Mouse (Mus musculus) heart, embryonic 15.5 days (tissue): ENCODE measurements around the gene Gnb3. TPM values are rescaled to one million over a fixed set of nuclear protein-coding genes. Genes with fewer than 3 reads are reported as not detected.
"Not testable (repeated sequence)": the region's sequence is repeated elsewhere in the genome, so short reads cannot be mapped to it uniquely, and the experiment has no call there.

Experiments
- ATAC-seq: fragments of 200-750 bp; cut with Nextera tagmentation; replicated peaks from 2 replicates; pipeline ENCODE4 v1.8.0; 2017; ENCODE audit warnings: low read depth, moderate TSS enrichment; ENCODE audit not compliant: insufficient number of reproducible peaks, insufficient read depth, low FRiP score
- H3K27ac ChIP-seq: fragments of 300-500 bp; sonication (generic); 2 replicates; pipeline ENCODE4 v1.5.1; 2015; ENCODE audit warnings: mild to moderate bottlenecking, inconsistent platforms
- H3K27me3 ChIP-seq: fragments of 300-500 bp; sonication (generic); 2 replicates; pipeline ENCODE4 v1.6.1; 2015; ENCODE audit warnings: inconsistent platforms
- H3K36me3 ChIP-seq: fragments of 300-500 bp; sonication (generic); 2 replicates; pipeline ENCODE4 v1.6.1; 2015; ENCODE audit warnings: mild to moderate bottlenecking, inconsistent platforms
- H3K4me1 ChIP-seq: fragments of 300-500 bp; sonication (generic); replicated peaks from 2 replicates; pipeline ENCODE4 v1.6.1; 2015; ENCODE audit warnings: inconsistent platforms
- H3K4me2 ChIP-seq: fragments of 300-500 bp; sonication (generic); 2 replicates; pipeline ENCODE4 v1.6.1; 2015; ENCODE audit warnings: inconsistent platforms, mild to moderate bottlenecking, moderate library complexity
- H3K4me3 ChIP-seq: fragments of 300-500 bp; sonication (generic); 2 replicates; pipeline ENCODE4 v1.5.1; 2015; ENCODE audit warnings: mild to moderate bottlenecking, inconsistent platforms
- H3K9ac ChIP-seq: fragments of 300-500 bp; sonication (generic); 2 replicates; pipeline ENCODE4 v1.6.1; 2015; ENCODE audit warnings: mild to moderate bottlenecking, inconsistent platforms
- H3K9me3 ChIP-seq: fragments of 300-500 bp; sonication (generic); replicated peaks from 2 replicates; pipeline ENCODE4 v1.6.1; 2016; ENCODE audit warnings: inconsistent platforms
- WGBS: fragments of 180-500 bp; shearing (Covaris S2); methylation state at CpG from one replicate; pipeline ENCODE4 v1.1.7; 2015; ENCODE audit warnings: mixed read lengths; 5-methylcytosine and 5-hydroxymethylcytosine counted together
- polyA plus RNA-seq: library from polyadenylated mRNA; unstranded; fragments of >200 nt; fragmentation: Nextera tagmentation; extraction: Ambion mirVana; gene quantifications from 2 replicates; pipeline ENCODE4 v1.2.1, GENCODE M21; 2015

Gnb3 gene
- polyA plus RNA-seq, 1 experiment from 2014 or later: 5.2 TPM

GRCm38 (mm10) chr6:124856321-124856720 is 16.2 kb upstream of the Gnb3 start:
- Histone ChIP-seq H3K9me3 (no peaks in the 10 kb centered on the region), H3K4me3 (peak overlapping the region; percentile 81), H3K36me3 (peaks cover 8% of the 10 kb centered on the region; the same call in 1 of the 2 replicates), H3K4me2 (peak overlapping the region; percentile 98), H3K27me3 (peaks cover 27% of the 10 kb centered on the region), H3K4me1 (peaks cover 35% of the 10 kb centered on the region), H3K27ac (peak overlapping the region; percentile 35), H3K9ac (peak overlapping the region; percentile 84)
- peak; percentile 29; the same call in 1 of the 2 replicates for ATAC-seq
- 8% methylated on average over 13 of the region's 14 CpGs for WGBS

- Histone ChIP-seq H3K9me3 (no peaks in the 10 kb centered on the region), H3K4me1 (peaks cover 29% of the 10 kb centered on the region), H3K4me3 (no peak overlapping the region), H3K36me3 (peaks cover 8% of the 10 kb centered on the region; the same call in 1 of the 2 replicates), H3K27ac (no peak overlapping the region), H3K27me3 (peaks cover 21% of the 10 kb centered on the region), H3K9ac (no peak overlapping the region), H3K4me2 (no peak overlapping the region)
- no peak for ATAC-seq
- WGBS: 68% methylated on average over 12 of the region's 12 CpGs
These were observed 14.6 kb upstream of the Gnb3 start for GRCm38 (mm10) chr6:124854647-124855046.

GRCm38 (mm10) chr6:124850535-124850934 is 10.5 kb upstream of the Gnb3 start:
- H3K27ac ChIP-seq: no peak overlapping the region
- H3K36me3 ChIP-seq: peaks cover 12% of the 10 kb centered on the region; the same call in 1 of the 2 replicates
- H3K4me2 ChIP-seq: no peak overlapping the region
- ATAC-seq: no peak
- H3K27me3 ChIP-seq: no peaks in the 10 kb centered on the region; the same call in 1 of the 2 replicates
- H3K9me3 ChIP-seq: no peaks in the 10 kb centered on the region
- peaks cover 15% of the 10 kb centered on the region for H3K4me1 ChIP-seq
- no peak overlapping the region for H3K4me3 ChIP-seq
- 54% methylated on average over 8 of the region's 8 CpGs for WGBS
- H3K9ac ChIP-seq: no peak overlapping the region

DNA sequence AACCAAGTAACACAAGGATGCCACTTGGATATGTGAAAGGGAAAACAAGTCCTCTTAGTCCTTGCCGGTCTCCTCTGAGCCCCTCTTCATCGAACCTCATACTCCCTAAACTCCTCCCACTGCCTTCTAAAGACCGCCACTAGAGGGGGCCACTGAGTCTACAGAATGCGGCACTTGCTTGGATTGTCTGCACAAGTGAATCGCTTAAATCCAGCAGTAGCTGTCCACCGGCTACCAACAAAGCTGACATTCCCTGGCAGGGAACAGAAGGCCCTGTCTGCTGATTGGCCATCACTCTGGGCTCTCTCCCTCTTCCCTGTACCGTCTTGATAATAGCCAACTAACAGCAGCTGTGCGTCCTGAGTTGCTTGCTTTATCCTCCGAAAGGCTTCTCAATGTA is 7.2 kb upstream of the Gnb3 start:
- H3K4me3 ChIP-seq: no peak overlapping the region
- ATAC-seq: peak; percentile 73
- H3K27ac ChIP-seq: no peak overlapping the region
- no peak overlapping the region for H3K9ac ChIP-seq
- whole genome bisulfite sequencing: 11% methylated on average over 9 of the region's 9 CpGs
- peaks cover 5% of the 10 kb centered on the region for H3K4me1 ChIP-seq
- H3K4me2 ChIP-seq: no peak overlapping the region; the same call in 1 of the 2 replicates
- no peaks in the 10 kb centered on the region; the same call in 1 of the 2 replicates for H3K27me3 ChIP-seq
- H3K36me3 ChIP-seq: 0 out of 2 replicates have a peak, but pooled peaks cover 4% of the 10 kb centered on the region
- H3K9me3 ChIP-seq: no peaks in the 10 kb centered on the region

DNA sequence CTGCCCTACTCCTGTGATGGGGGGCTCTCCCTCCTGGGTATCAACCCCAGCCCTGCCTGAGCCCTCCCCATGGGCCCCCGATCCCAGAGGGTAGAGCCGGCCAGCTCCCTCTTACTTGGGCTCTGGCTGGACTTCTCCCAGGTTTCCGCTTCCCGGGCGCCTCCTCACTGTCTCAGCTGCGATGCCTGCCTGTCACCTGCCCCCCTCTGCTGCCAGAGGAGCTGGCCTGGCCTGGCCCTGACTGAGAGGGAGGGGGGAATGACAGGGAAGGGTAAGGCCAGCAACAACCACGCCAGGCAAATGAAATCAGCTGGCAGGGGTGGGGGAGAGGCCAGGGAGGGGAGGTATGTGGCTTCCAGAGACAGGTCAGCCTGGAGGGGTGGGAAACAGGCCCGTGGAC is 270 bp downstream of the Gnb3 start:
- Histone ChIP-seq H3K36me3 (no peaks in the 10 kb centered on the region), H3K4me1 (peaks cover 40% of the 10 kb centered on the region), H3K27me3 (no peaks in the 10 kb centered on the region), H3K4me2 (peak overlapping the region; percentile 38), H3K9ac (peak overlapping the region; percentile 41), H3K27ac (peak overlapping the region; percentile 38), H3K9me3 (no peaks in the 10 kb centered on the region), H3K4me3 (no peak overlapping the region)
- ATAC-seq: peak; percentile 33
- 12% methylated on average over 8 of the region's 8 CpGs for WGBS

GRCm38 (mm10) chr6:124836411-124836810 is 3.7 kb downstream of the Gnb3 start:
- Histone ChIP-seq H3K4me2 (no peak overlapping the region), H3K9me3 (no peaks in the 10 kb centered on the region), H3K9ac (no peak overlapping the region), H3K36me3 (peaks cover 15% of the 10 kb centered on the region), H3K4me1 (peaks cover 40% of the 10 kb centered on the region), H3K4me3 (no peak overlapping the region), H3K27ac (no peak overlapping the region), H3K27me3 (no peaks in the 10 kb centered on the region)
- WGBS: 58% methylated on average over 7 of the region's 7 CpGs
- ATAC-seq: no peak

DNA sequence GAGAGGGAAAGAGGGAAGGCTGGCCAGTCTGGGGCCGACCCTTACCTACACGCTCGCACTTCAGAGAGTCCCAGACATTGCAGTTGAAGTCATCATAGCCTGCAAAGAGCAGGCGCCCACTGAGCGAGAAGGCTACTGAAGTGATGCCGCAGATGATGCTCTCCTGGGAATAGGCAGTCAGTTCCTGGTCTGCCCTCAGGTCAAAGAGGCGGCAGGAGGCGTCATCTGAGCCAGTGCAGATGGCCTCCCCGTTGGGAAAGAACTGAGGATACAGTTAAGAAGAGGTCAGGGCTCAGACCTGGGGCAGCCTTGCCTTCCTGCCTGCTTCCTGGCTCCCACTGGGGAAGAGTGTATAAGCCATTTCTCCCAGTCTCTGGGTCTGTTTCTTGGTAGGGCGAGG is 4.5 kb downstream of the Gnb3 start:
- no peak overlapping the region for H3K27ac ChIP-seq
- WGBS: 59% methylated on average over 10 of the region's 10 CpGs
- H3K36me3 ChIP-seq: peaks cover 15% of the 10 kb centered on the region
- H3K9ac ChIP-seq: no peak overlapping the region
- H3K4me3 ChIP-seq: no peak overlapping the region
- H3K9me3 ChIP-seq: no peaks in the 10 kb centered on the region
- no peak for ATAC-seq
- H3K27me3 ChIP-seq: no peaks in the 10 kb centered on the region
- no peak overlapping the region for H3K4me2 ChIP-seq
- peaks cover 43% of the 10 kb centered on the region for H3K4me1 ChIP-seq

DNA sequence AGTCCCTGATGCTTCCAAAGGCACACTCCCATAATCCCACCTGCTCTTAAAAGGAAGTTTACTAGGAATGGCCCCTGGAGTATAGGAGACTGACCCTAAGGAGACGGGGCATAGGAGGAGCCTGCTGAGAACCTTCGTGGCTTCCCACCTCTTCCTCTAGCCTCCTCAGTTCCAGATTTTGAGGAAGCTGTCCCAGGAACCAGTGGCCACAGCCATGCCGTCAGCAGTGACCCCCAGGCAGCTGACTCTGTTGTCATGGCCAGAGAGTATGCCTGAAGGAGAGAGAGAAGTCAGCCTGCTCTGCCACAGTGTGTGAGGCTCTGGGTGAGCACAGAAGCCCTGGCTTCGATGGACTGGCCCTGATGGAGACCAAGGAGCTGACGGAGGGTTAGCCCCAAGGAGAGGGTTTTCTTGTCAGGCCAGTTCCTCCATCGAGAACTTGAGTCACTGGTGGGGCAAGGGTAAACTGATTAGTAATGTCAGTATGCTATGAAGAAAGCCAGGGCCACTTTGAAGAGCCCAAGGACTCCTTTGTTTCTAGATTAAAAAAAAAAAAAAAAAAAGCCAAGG is 5.5 kb downstream of the Gnb3 start:
- no peak overlapping the region for H3K27ac ChIP-seq

DNA sequence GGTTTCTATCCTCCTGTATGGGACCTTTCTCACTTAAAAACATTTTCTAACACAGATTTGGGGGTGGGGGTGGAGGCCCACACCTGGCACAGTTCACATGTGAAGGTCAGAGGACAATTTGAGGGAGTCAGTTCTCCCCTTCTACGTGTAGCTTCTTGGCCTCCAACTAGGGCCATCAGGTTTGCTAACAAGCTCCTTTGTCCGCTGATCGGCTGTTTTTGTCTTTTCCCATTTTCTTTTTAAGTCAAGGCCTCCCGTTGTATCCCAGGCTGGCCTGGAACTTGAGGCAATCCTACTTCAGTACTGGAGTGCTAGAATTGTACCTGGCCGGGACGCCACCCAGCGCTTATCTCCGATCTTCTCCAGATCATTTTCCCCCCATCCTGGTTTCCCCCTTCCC is 8.4 kb downstream of the Gnb3 start:
- H3K4me2 ChIP-seq: no peak overlapping the region; the same call in 1 of the 2 replicates
- ATAC-seq: no peak
- peaks cover 30% of the 10 kb centered on the region for H3K4me1 ChIP-seq
- no peaks in the 10 kb centered on the region for H3K27me3 ChIP-seq
- no peak overlapping the region for H3K9ac ChIP-seq
- no peak overlapping the region for H3K27ac ChIP-seq
- WGBS: 92% methylated on average over 8 of the region's 8 CpGs
- no peaks in the 10 kb centered on the region for H3K9me3 ChIP-seq
- H3K4me3 ChIP-seq: no peak overlapping the region
- H3K36me3 ChIP-seq: peaks cover 15% of the 10 kb centered on the region

More for the DNA sequence above, 5.5 kb downstream of the Gnb3 start:
- no peak overlapping the region for H3K4me3 ChIP-seq
- H3K4me1 ChIP-seq: peaks cover 38% of the 10 kb centered on the region
- 85% methylated on average over 6 of the region's 6 CpGs for WGBS
- H3K9me3 ChIP-seq: no peaks in the 10 kb centered on the region
- H3K4me2 ChIP-seq: no peak overlapping the region
- H3K27me3 ChIP-seq: no peaks in the 10 kb centered on the region
- peaks cover 15% of the 10 kb centered on the region for H3K36me3 ChIP-seq
- ATAC-seq: no peak
- no peak overlapping the region for H3K9ac ChIP-seq

DNA sequence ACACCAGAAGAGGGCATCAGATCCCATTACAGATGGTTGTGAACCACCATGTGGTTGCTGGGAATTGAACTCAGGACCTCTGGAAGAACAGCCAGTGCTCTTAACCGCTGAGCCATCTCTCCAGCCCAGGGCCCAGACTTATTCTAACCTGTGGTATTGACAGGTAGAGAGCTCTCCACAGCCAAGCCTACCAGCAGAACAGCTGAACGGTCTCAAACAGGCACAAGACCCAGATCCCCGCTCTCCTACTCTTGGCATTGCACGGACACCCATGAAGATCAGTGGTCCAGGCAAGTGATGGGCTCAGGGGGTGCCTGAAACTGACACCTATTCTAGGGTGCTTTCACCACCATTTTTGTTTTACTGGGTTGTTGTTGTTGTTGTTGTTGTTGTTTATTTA is 8.9 kb downstream of the Gnb3 start:
- not testable (repeated sequence) for H3K27me3 ChIP-seq, H3K9ac ChIP-seq, ATAC-seq, H3K9me3 ChIP-seq, H3K27ac ChIP-seq
- Histone ChIP-seq H3K4me2 (peak overlapping the region; percentile 83), H3K36me3 (peaks cover 16% of the 10 kb centered on the region), H3K4me1 (peaks cover 27% of the 10 kb centered on the region), H3K4me3 (peak overlapping the region; percentile 67)
- 97% methylated on average over 4 of the region's 4 CpGs for WGBS

DNA sequence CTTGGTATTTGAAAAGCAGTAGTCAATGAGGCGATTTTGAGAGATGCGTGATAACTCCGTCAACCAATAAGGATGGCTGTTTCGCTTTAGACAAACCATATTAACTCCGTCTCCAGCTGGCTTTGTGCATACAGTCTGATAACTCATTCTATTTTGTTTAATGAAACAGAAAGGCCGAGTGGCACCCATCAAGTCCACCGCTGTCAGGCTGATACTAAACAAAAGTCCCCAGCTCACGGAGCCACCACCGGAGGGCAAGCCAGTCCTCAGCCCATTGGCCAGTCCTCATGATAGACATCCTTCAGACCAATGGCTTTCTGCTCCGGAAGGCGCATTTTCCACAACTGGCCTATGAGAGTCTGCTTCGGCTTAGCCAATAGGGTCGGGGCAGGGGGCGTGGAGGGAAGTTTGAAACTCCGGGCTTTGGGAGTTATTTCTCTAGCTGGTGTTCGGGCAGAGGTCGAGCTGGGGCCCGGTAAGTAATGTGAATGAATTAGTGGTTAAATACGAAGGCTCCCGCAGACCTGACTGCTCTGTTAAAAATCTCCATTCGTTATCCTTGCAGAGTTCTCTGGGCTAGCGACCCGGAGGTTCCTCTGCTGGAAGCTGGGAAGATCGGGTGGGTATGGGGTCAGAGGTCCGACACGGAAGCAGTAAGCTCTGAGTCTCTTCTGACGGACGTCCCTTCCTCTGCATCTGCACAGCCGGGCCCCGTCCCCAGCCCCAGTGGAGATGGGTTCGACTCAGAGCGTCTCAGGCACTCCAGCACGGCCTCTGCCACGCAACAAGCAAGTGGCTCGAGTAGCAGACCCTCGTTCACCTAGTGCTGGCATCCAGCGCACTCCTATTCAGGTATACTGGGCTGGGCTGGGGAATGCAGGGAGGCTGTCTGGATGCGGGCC is 10.0 kb downstream of the Gnb3 start:
- ATAC-seq: peak; percentile 84
- Histone ChIP-seq H3K9me3 (no peaks in the 10 kb centered on the region), H3K9ac (peak overlapping the region; percentile 67), H3K27ac (peak overlapping the region; percentile 94), H3K36me3 (peaks cover 26% of the 10 kb centered on the region), H3K4me1 (peaks cover 19% of the 10 kb centered on the region), H3K27me3 (no peaks in the 10 kb centered on the region), H3K4me3 (peak overlapping the region; percentile 67), H3K4me2 (peak overlapping the region; percentile 83)
- WGBS: under 1% methylated on average over 38 of the region's 38 CpGs
